Mouse (Mus musculus): ENCODE measurements around the gene Slc9a8.

DNA sequence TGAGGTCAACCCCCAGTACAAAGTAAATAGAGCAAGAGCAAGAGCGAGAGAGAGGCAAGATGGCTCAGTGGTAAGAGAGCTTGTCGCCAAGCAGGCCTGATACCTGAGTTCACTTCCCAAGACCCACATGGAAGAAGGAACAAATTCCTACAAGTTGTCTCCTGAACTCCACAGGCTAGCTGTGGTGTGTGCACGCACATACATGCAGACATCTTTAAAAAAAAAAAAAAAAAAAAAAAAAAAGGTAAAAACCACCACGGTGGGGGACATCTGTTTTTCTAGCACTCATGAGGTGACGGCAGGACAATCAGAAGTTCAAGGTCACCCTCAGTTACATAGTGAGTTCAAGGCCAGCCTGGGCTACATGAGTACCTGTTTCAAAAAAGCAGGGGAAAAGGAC is 45.8 kb upstream of the Slc9a8 start:
- TF ChIP-seq MYOG (IDR thresholded peaks at IDR 0.05; ENCODE audit: control insufficient read depth in 1 of 3, insufficient read depth in 1 of 3, insufficient read length in 2 of 3, low read depth in 2 of 3) (no peak), POLR2A (IDR thresholded peaks at IDR 0.05; ENCODE audit: insufficient read length, low read depth) (no peak), CEBPB (IDR thresholded peaks at IDR 0.05; ENCODE audit: insufficient read depth, poor library complexity, severe bottlenecking) (no peak), USF1 (IDR thresholded peaks at IDR 0.05; ENCODE audit: low read depth) (no peak), TCF3 (IDR thresholded peaks at IDR 0.05; ENCODE audit: insufficient read length, low read depth) (no peak)

All from myocyte (in vitro differentiated cells).